In the genomic region with DNA sequence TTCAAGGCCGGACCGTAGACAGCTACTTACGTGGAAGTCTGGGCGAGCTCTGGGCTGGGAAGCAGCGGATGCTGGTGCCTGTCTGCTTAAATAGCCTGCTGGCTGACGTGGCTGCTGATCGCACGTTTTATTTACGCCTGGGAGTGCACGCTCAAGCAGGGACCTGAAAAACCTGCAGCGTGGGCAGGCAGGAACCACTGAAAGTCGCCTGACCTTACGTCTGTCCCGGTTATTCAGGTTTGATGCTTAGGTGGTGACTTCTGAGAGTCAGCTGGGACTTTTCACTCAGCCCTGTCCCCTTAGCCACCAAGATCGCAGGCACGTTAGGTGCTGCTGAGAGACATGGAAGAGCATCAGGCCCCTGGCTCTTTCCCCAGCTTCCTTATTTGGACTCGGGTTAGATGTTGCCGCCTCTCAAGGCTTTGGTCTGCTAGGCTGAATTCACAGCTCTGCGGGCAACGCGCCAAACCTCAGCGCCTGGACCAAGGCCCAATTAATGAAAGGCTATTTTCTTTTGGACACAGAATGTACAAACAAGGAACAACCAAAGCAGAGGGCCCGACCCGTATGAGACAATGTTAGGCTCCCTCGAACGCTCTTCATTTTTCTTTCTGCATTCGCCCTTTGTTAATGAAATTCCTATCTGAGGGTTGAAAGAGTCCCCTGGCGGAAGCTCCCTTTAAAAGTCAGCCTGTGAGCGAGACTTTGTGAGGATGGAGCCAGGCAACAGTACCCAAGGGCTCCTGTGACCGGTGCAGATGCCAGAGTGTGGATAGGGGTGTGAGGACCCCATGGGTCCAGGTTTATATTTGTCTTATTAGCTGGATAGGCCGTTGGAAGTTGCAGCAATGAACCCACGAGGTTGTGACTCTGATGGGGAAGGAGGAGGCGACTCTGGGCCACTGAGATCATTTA, we compare ENCODE assay signal across 8 mouse cellular contexts. TPM values are rescaled to one million over a fixed set of nuclear protein-coding genes. Genes with fewer than 3 reads are reported as not detected.
DNase-seq lines count a peak whose midpoint lies in the region; ATAC-seq and TF ChIP-seq lines count a peak whose summit lies in the region.

A gene (minus strand): TSS at position 305 of the 915 bp plus-strand sequence.

- H3K27ac ChIP-seq in hindbrain, embryonic 14.5 days: peak within 1 kb of the TSS; percentile 61
- no peak within 1 kb of the TSS for H3K27ac ChIP-seq in testis, adult 2 months (ENCODE audit: control insufficient read depth, insufficient read depth, low read depth, low read length)

- ATAC-seq in activated CD4-positive, CD25-positive, alpha-beta regulatory T cell, adult 4 months: peak; percentile 82
- peak; percentile 77; the same call in 1 of the 2 replicates for ATAC-seq in hindbrain, embryonic 14.5 days (ENCODE audit: low FRiP score)
- ATAC-seq in megakaryocyte progenitor cell, adult 5-6 weeks (replicated peaks; ENCODE audit: poor library complexity): peak; percentile 41; the same call in 1 of the 2 replicates

- peak within 1 kb of the TSS; percentile 1; the same call in 1 of the 2 replicates for H3K4me3 ChIP-seq in hindbrain, embryonic 14.5 days (replicated peaks; ENCODE audit: low read length)
- H3K4me3 ChIP-seq in testis, adult 2 months (ENCODE audit: control insufficient read depth, low read depth, low read length): no peak within 1 kb of the TSS

- TF ChIP-seq CTCF in testis, adult 2 months (IDR thresholded peaks at IDR 0.05; ENCODE audit: control insufficient read depth, insufficient read depth, insufficient replicate concordance, low read depth, low read length): no peak

- WGBS in hindbrain, embryonic 14.5 days: 33% methylated on average over 33 of the region's 33 CpGs

- H3K9ac ChIP-seq in hindbrain, embryonic 14.5 days: 0 out of 2 replicates have a peak within 1 kb of the TSS, but pooled peaks have one; percentile 4

- no peaks in the 10 kb centered on the region for H3K27me3 ChIP-seq in hindbrain, embryonic 14.5 days (ENCODE audit: control insufficient read depth, insufficient read depth, low read length)
- no peaks in the 10 kb centered on the region for H3K27me3 ChIP-seq in testis, adult 2 months (ENCODE audit: control insufficient read depth, insufficient read depth, low read length)

- H3K9me3 ChIP-seq in hindbrain, embryonic 14.5 days (ENCODE audit: control insufficient read depth, low read length): no peaks in the 10 kb centered on the region

- no peak for TF ChIP-seq POLR2A in testis, adult 2 months (IDR thresholded peaks at IDR 0.05; ENCODE audit: control insufficient read depth, low read depth, low read length)

- peak within 1 kb of the TSS; percentile 31 for H3K4me2 ChIP-seq in hindbrain, embryonic 14.5 days (replicated peaks)

- peaks cover 9% of the 10 kb centered on the region; the same call in 1 of the 2 replicates for H3K4me1 ChIP-seq in hindbrain, embryonic 14.5 days (replicated peaks; ENCODE audit: control insufficient read depth, insufficient read depth, low read length)
- H3K4me1 ChIP-seq in testis, adult 2 months (ENCODE audit: control insufficient read depth, insufficient read depth, low read length): peaks cover 13% of the 10 kb centered on the region

- DNase-seq in cerebellum, postnatal 14 days: peak; percentile 77 to 79
- peak; percentile 63 for DNase-seq in gastrocnemius, postnatal 14 days
- peak; percentile 76 for DNase-seq in hindbrain, embryonic 14.5 days (ENCODE audit: low spot score)
- peak; percentile 75 to 80 for DNase-seq in layer of hippocampus, postnatal 10 days (ENCODE audit: low spot score in 2 of 2)
- no peak for DNase-seq in thymus, postnatal 25 days

- intact Hi-C loops in gastrocnemius, postnatal 14 days (cut with DNase I; ENCODE audit: low total_unique reads): no loop called here

- no peaks in the 10 kb centered on the region for H3K36me3 ChIP-seq in hindbrain, embryonic 14.5 days (replicated peaks; ENCODE audit: control insufficient read depth, insufficient read depth)
- H3K36me3 ChIP-seq in testis, adult 2 months (ENCODE audit: control insufficient read depth, insufficient read depth, low read length): no peaks in the 10 kb centered on the region

RNA-seq across cellular contexts. Expression of the gene that starts here (rescaled TPM):
- 10 to 100 TPM; 17.5 to 20.6 TPM for polyA plus RNA-seq in activated CD4-positive, CD25-positive, alpha-beta regulatory T cell, adult 4 months (2017; shearing (Covaris generic))
- total RNA-seq in gastrocnemius, postnatal 14 days (2021): 1 to 10 TPM; 9.7 to 9.8 TPM
- 8.4 and 11.3 TPM in 2 replicates for polyA plus RNA-seq in hindbrain, embryonic 14.5 days (2014; fragmentation: Nextera tagmentation; extraction: Ambion mirVana)
- total RNA-seq in layer of hippocampus, postnatal 10 days (2021): 10 to 100 TPM; 76.6 to 77.1 TPM
- total RNA-seq in megakaryocyte progenitor cell, adult 5-6 weeks (2015): 5.5 TPM in 2 replicates
- 1.5 and 3.2 TPM in 2 replicates for total RNA-seq in megakaryocyte progenitor cell, adult 5-6 weeks (2017)
- polyA plus RNA-seq in testis, adult 2 months (2012; rRNA removed): 13.7 and 16.0 TPM in 2 replicates

Comparison
In these comparisons a context has a peak if more than half of its experiments do, and no peak if none do; other contexts are left out.
1. RNA of the gene that starts here (total RNA-seq): 76.6 to 77.1 TPM in layer of hippocampus, postnatal 10 days; 9.7 to 9.8 TPM in gastrocnemius, postnatal 14 days and 1.5 to 5.5 TPM in megakaryocyte progenitor cell, adult 5-6 weeks; every median in the first group is over 4 times any median in the second.
2. Peak in every context shown above with its lines, with median percentiles within 50 percentile points of each other: ATAC-seq.